Mouse (Mus musculus): ENCODE results near the gene Rabac1. TPM values are rescaled to one million over a fixed set of nuclear protein-coding genes. Genes with fewer than 3 reads are reported as not detected.

Gene Rabac1
- polyA plus RNA-seq, 1 experiment, result 806 TPM

DNA sequence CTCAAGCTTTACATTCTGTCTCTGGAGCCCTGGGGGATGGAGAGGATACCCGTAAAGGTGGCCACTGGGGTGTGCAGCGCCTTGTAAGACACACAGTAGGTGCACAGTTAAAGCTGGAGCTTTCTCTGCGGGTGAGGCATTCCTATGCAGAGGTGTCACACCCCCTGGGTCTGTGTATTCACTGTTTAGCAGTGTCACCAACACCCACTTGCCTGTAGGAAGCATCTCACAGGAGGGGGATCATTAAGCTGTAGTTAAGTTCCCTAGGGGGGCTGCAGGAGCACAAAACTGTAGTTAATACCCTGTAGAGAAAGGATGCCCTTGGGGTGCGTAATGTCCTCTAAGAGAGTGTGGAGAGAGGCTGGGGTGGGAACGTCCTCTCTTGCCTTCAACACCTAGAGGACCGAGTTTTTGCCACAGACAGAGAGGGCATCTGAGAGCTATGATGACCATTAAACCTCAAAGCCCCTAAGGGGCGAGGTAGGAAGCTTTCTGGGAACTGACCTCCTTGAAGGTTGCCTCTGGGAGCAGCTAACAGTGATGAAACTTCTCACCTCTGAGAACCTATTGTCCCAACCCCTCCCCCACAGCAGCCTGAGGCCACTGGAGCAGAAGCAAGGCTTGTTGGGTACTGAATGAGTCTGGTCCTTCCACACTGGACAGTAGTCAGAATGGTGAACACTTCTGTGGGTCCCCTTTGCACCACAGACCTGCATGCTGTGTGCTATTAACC, 25.1 kb downstream of the Rabac1 start:
- DNase-seq, result no peak
- TF ChIP-seq POLR2A (IDR thresholded peaks at IDR 0.05; ENCODE audit: borderline replicate concordance, extremely low read depth, low read depth, low read length) (no peak), CTCF (IDR thresholded peaks at IDR 0.05; ENCODE audit: insufficient read depth, low read length) (no peak)
- Histone ChIP-seq H3K4me3 (replicated peaks; ENCODE audit: extremely low read depth, low read depth, low read length) (no peak overlapping the region), H3K4me1 (ENCODE audit: control insufficient read depth, insufficient read depth, low read length) (peaks cover 2% of the 10 kb centered on the region; the same call in 1 of the 2 replicates)
- 5% methylated on average over 7 of the region's 7 CpGs for WGBS

GRCm38 (mm10) chr7:24944257-24944950, 28.1 kb downstream of the Rabac1 start, which contains the start of gene Gm4881:
Gm4881 (minus strand) TSS chr7:24944494.
- Histone ChIP-seq H3K4me3 (replicated peaks; ENCODE audit: extremely low read depth, low read depth, low read length) (no peak within 1 kb of the TSS), H3K4me1 (ENCODE audit: control insufficient read depth, insufficient read depth, low read length) (peaks cover 2% of the 10 kb centered on the region; the same call in 1 of the 2 replicates)
- WGBS, result 2% methylated on average over 72 of the region's 72 CpGs
- no peak for TF ChIP-seq CTCF (IDR thresholded peaks at IDR 0.05; ENCODE audit: insufficient read depth, low read length)
- TF ChIP-seq POLR2A (IDR thresholded peaks at IDR 0.05; ENCODE audit: borderline replicate concordance, extremely low read depth, low read depth, low read length), result no peak
- no peak for DNase-seq

DNA sequence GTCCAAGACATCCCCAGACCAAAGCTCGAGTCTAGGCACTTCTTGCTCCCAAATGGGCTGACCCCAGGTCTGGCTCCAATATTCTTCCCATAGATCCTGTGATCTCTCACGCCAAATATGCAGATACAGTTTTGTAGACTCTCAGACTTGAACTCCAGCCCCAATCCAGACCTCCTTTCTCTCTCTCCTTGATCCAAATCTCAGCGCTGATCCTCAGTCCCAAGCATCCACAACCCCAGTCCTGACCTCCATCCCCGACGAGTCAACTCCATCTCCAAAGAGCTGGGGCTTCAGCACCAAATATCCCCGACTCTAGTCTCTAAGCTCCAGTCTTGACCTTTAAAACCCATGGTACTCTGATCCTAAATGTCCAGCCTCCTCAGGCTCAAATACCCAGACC, 28.9 kb downstream of the Rabac1 start:
- DNase-seq, result no peak
- TF ChIP-seq CTCF (IDR thresholded peaks at IDR 0.05; ENCODE audit: insufficient read depth, low read length), result no peak
- TF ChIP-seq POLR2A (IDR thresholded peaks at IDR 0.05; ENCODE audit: borderline replicate concordance, extremely low read depth, low read depth, low read length), result no peak
- WGBS, result 6% methylated on average over 6 of the region's 6 CpGs
- no peak overlapping the region for H3K4me3 ChIP-seq (replicated peaks; ENCODE audit: extremely low read depth, low read depth, low read length)
- peaks cover 2% of the 10 kb centered on the region; the same call in 1 of the 2 replicates for H3K4me1 ChIP-seq (ENCODE audit: control insufficient read depth, insufficient read depth, low read length)

DNA sequence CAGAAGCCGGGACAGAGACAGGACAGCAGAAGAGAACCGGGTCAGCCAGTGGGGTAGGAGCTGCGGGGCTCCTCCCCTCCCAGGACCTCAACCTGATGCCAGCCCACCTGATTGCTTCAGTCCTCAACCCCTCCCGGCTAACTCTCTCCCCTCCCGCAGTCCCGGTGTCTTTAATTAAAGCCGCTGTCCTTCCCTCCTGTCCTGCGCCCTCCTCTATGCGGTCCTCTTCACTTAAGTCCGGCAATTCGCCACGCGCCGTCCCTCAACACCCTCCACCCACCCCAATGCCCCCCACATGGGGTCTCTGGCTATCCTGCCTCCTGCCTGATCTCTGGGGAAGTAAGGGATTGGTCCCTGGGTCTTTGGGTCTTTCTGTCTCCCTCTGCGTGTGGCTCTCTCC, 40.9 kb downstream of the Rabac1 start:
- no peak for TF ChIP-seq POLR2A (IDR thresholded peaks at IDR 0.05; ENCODE audit: borderline replicate concordance, extremely low read depth, low read depth, low read length)
- no peak for TF ChIP-seq CTCF (IDR thresholded peaks at IDR 0.05; ENCODE audit: insufficient read depth, low read length)
- Histone ChIP-seq H3K4me3 (replicated peaks; ENCODE audit: extremely low read depth, low read depth, low read length) (no peak overlapping the region), H3K4me1 (ENCODE audit: control insufficient read depth, insufficient read depth, low read length) (no peaks in the 10 kb centered on the region; the same call in 1 of the 2 replicates)
- DNase-seq, result no peak
- 2% methylated on average over 15 of the region's 15 CpGs for WGBS

DNA sequence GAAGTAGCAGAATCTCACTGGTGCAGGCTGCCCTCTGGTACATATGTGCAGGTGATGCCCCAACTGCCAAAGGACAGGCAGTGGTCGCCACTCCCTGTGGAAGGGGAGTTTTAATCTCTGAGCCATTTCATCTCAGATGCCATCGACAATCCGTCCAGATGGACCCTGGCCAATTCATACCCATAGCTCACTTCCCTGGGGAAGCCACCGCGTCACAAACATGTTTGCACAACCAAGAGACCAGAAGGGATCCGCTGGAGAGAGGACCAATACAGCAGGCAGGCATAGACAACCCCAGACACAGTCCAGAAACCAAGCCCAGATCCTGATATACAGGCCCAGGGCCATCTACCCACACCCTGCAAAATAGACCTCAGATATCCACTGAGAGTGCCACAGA, 42.1 kb downstream of the Rabac1 start:
- TF ChIP-seq POLR2A (IDR thresholded peaks at IDR 0.05; ENCODE audit: borderline replicate concordance, extremely low read depth, low read depth, low read length) (no peak), CTCF (IDR thresholded peaks at IDR 0.05; ENCODE audit: insufficient read depth, low read length) (no peak)
- Histone ChIP-seq H3K4me3 (replicated peaks; ENCODE audit: extremely low read depth, low read depth, low read length) (no peak overlapping the region), H3K4me1 (ENCODE audit: control insufficient read depth, insufficient read depth, low read length) (no peaks in the 10 kb centered on the region; the same call in 1 of the 2 replicates)
- 25% methylated on average over 6 of the region's 6 CpGs for WGBS
- no peak for DNase-seq

Other genes starting within 250 kb of the Rabac1 start
- gene Gm4763, start 245.8 kb downstream of the Rabac1 start, polyA plus RNA-seq (2012; rRNA removed), result not detected in 2 replicates
- gene Cd177, start 212.4 kb downstream of the Rabac1 start, polyA plus RNA-seq (2012; rRNA removed), result 2.8 and 5.2 TPM in 2 replicates
- gene Ceacam10, start 195.5 kb downstream of the Rabac1 start, polyA plus RNA-seq (2012; rRNA removed), result 0.38 and 0.41 TPM in 2 replicates
- gene Gm9844, start 110.5 kb downstream of the Rabac1 start, polyA plus RNA-seq (2012; rRNA removed), result 2.2 and 2.4 TPM in 2 replicates
- gene Lypd4, start 102.8 kb downstream of the Rabac1 start, polyA plus RNA-seq (2012; rRNA removed), result not detected in 2 replicates
- gene Dmrtc2, start 102.7 kb downstream of the Rabac1 start, polyA plus RNA-seq (2012; rRNA removed), result not detected in 2 replicates
- 429 and 452 TPM in 2 replicates for gene Rps19, start 88.4 kb downstream of the Rabac1 start, polyA plus RNA-seq (2012; rRNA removed)
- 49.6 and 61.7 TPM in 2 replicates for gene Cd79a, start 75.4 kb downstream of the Rabac1 start, polyA plus RNA-seq (2012; rRNA removed)
- 360 and 365 TPM in 2 replicates for gene Arhgef1, start 69.8 kb downstream of the Rabac1 start, polyA plus RNA-seq (2012; rRNA removed)
- gene Gm4881, start 28.3 kb downstream of the Rabac1 start, polyA plus RNA-seq (2012; rRNA removed), result not detected in 2 replicates
- gene Atp1a3, start 33.2 kb upstream of the Rabac1 start, polyA plus RNA-seq (2012; rRNA removed), result 4.8 and 7.1 TPM in 2 replicates
- 28.5 and 31.1 TPM in 2 replicates for gene Grik5, start 99.6 kb upstream of the Rabac1 start, polyA plus RNA-seq (2012; rRNA removed)
- 46.8 and 48.4 TPM in 2 replicates for gene Zfp574, start 99.8 kb upstream of the Rabac1 start, polyA plus RNA-seq (2012; rRNA removed)
- 6.0 and 6.1 TPM in 2 replicates for gene Pou2f2, start 207.0 kb upstream of the Rabac1 start, polyA plus RNA-seq (2012; rRNA removed)
- 37.6 and 42.4 TPM in 2 replicates for gene Dedd2, start 247.9 kb upstream of the Rabac1 start, polyA plus RNA-seq (2012; rRNA removed)
- 18.0 and 18.4 TPM in 2 replicates for gene Zfp526, start 248.7 kb upstream of the Rabac1 start, polyA plus RNA-seq (2012; rRNA removed)